Mouse (Mus musculus) lung, adult 18-20 months (tissue): ENCODE results near the gene Olfr1336.
"Not testable (repeated sequence)": the region's sequence is repeated elsewhere in the genome, so short reads cannot be mapped to it uniquely, and the experiment has no call there.

Experiments used
- DNase-seq, 2 experiments: peaks; one replicate each; pipeline ENCODE4 v3.0.0; 2022; ENCODE audit warnings: mixed read lengths in 2 of 2

Olfr1336 gene

GRCm38 (mm10) chr7:6455868-6456267 lies at the start of gene Olfr1336:
Gene Olfr1336 (plus strand): TSS chr7:6456168.
- no peak for DNase-seq

- DNase-seq, result peak; percentile 89 to 92
Measured at GRCm38 (mm10) chr7:6410043-6410442, 45.9 kb upstream of the Olfr1336 start, which contains the start of gene Gm20715. Gene Gm20715 (plus strand): TSS chr7:6410277.

- DNase-seq, result no peak
Measured at GRCm38 (mm10) chr7:6414626-6415441, 41.1 kb upstream of the Olfr1336 start.

- DNase-seq, result no peak
Measured at GRCm38 (mm10) chr7:6415442-6415787, 40.6 kb upstream of the Olfr1336 start.

- no peak for DNase-seq
Measured at GRCm38 (mm10) chr7:6419894-6420293, 36.1 kb upstream of the Olfr1336 start.

GRCm38 (mm10) chr7:6429381-6429780 lies 26.6 kb upstream of the Olfr1336 start:
- no peak for DNase-seq

GRCm38 (mm10) chr7:6430342-6430741 lies 25.6 kb upstream of the Olfr1336 start:
- peak in 1 of 2 experiments; percentile 16 for DNase-seq

GRCm38 (mm10) chr7:6438388-6438787 lies 17.6 kb upstream of the Olfr1336 start, which contains the start of gene Olfr1344:
Gene Olfr1344 (plus strand): TSS chr7:6438688.
- no peak for DNase-seq

GRCm38 (mm10) chr7:6441173-6441572 lies 14.8 kb upstream of the Olfr1336 start:
- DNase-seq, result no peak

GRCm38 (mm10) chr7:6447771-6448170 lies 8.2 kb upstream of the Olfr1336 start:
- DNase-seq, result no peak

- DNase-seq, result no peak
Measured at GRCm38 (mm10) chr7:6456399-6456798, 431 bp downstream of the Olfr1336 start.

GRCm38 (mm10) chr7:6466951-6467350 lies 11.0 kb downstream of the Olfr1336 start, which contains the start of gene Olfr1346:
Gene Olfr1346 (plus strand): TSS chr7:6467101.
- DNase-seq, result no peak

- DNase-seq, result not testable (repeated sequence)
Measured at GRCm38 (mm10) chr7:6477633-6478032, 21.7 kb downstream of the Olfr1336 start.

GRCm38 (mm10) chr7:6486841-6487240 lies 30.9 kb downstream of the Olfr1336 start, which contains the start of gene Olfr5:
Gene Olfr5 (minus strand): TSS chr7:6486941.
- no peak for DNase-seq

- no peak for DNase-seq
Measured at GRCm38 (mm10) chr7:6499655-6500054, 43.7 kb downstream of the Olfr1336 start, which contains the start of gene Olfr1347. Gene Olfr1347 (minus strand): TSS chr7:6499755.

- DNase-seq, result no peak
Measured at GRCm38 (mm10) chr7:6508648-6509047, 52.7 kb downstream of the Olfr1336 start, which contains the start of gene Olfr1348. Gene Olfr1348 (minus strand): TSS chr7:6508748.
